Mouse (Mus musculus) spleen, adult 12 weeks (tissue): ENCODE measurements around the gene Gab3.

ENCODE experiments used
- DNase-seq: peaks from one replicate; pipeline ENCODE4 v3.0.0; 2022; ENCODE audit warnings: low spot score

Gab3 gene

DNA sequence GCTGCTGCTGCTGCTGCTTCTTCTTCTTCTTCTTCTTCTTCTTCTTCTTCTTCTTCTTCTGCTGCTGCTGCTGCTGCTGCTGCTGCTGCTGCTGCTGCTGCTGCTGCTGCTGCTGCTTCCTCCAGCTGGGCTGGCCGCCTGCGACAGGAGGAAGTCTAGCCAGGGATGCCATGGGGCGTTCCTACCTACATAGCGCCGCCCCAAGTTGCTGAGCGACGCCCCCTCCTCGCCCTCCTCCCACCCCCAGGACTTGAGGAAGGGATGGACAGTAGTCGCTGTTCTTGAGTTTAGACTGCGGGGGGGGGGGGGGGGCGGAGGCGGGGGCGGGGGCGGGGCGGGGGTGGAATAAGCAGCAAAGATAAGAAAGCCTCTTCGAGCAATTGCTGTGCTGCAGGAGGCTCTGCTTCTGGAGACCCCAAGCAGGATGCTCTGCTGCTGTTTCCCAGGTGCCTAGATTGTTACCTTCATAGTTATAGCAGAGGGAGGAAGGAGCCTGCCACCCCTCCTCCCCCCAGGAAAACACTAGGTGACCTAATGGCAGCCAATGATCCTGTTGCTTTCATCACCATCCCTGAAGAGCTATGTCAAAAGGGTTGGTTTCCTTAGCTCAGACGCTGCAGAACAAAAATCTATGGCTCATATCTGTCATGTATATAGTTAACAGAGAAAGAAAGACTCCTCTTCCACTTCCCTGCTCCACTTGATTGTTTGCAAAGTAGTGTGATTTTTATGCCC lies at the start of gene Gab3:
Gene Gab3, minus strand, starts transcription at position 685 of the 735 bp plus-strand sequence.
- peak; percentile 38 for DNase-seq

DNA sequence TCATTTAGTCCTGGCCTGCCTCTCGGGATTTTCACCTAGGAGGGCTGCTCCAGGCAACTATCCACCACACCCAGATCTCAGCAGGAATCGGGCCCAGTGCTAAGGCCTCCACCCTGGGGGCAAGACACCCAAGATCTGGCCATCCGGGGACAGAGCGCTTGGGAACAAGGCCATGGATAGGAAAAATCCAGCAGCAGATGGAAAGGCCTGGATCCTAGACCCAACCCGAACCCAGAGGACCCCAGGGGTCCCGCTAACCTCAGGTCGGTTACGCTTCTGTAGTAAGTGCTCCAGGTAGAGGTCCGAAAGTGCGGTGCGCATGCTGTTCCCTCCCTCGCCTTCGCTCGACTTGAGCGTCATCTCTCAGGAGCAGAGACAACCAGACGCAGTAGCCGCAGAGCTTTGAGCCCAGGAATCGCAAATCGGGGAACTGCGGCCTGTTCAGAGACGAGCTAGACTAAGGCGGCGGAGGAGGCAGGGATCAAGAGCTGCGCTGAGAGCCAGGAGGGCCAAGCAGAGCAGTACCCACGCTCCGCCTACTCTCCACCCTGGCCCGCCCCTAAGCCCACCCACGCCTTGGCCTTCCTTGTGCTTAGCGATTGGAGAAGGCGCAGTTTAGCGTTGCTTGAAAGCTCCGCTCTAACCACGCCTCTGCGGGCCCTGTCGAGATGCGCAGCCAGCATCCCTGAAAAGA lies 45.4 kb upstream of the Gab3 start, which contains the start of gene Mpp1:
Gene Mpp1, minus strand, starts transcription at position 550 of the 694 bp plus-strand sequence.
- DNase-seq, result peak; percentile 74

DNA sequence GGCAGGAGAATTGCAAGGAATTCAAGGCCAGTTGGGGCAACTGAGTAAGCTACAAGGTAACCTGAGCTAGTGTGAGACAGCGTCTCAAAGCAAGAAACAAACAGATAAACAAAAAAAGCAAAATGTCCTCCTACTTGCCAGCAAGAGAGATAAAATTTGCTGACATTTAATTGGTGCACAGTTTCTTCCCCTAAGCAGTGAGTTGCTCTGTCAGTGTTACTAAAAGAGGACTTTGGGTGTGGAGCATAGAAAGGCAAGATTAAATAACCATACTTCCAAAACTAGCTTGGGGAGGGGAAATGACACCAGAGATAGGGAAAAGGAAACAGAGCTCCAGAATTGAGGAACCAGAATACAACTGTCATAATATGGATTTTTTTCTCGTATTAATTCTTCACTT lies 44.2 kb upstream of the Gab3 start:
- DNase-seq, result no peak

DNA sequence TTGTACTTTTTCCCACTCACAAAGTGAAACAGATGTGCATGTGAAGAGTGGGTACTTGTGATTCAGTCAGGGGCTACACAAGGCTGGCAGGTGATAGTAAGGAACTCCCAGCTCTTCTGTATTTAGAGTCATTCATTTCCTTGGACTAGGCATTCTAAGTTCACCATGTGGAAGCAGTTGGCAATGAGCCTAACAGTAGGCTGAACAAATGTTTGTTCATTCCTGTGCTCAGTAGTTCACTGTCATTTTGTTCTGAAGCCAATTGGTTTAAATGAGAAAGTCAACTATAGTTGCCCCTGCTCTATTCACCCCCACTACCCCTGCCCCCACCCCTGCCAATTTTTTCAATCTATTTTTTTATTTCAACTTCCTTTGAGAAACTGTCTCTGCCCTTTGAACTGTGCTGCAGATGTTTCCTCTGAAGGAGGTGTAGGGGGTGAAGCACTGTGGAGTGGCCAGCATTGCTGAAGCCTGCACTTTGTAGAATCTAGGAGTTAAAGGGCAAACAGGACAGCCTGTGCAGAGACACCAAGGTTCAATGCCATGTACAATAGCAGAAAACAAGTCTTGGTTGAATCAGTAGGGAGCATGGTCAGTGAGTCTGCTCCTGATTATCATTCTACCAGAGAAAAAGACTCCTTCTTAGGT lies 43.2 kb upstream of the Gab3 start:
- no peak for DNase-seq

DNA sequence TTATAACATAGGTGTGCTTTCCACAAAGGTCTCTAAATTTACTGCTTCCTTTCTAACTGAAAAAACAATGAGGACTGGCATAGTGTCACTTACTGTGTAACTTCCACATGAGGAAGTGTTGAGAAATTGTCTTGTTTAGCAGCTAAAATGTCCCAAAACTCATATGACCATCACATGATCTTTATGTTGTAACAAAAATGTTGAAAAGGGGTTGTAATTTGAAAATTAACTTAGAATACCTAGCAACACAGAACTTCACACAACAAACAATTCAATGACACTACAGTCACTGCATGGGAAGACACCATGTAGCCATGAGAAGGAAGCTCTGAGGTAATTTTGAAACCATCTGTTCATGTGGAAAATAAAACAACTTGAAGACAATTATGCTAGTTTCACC lies 41.6 kb upstream of the Gab3 start:
- DNase-seq, result no peak

DNA sequence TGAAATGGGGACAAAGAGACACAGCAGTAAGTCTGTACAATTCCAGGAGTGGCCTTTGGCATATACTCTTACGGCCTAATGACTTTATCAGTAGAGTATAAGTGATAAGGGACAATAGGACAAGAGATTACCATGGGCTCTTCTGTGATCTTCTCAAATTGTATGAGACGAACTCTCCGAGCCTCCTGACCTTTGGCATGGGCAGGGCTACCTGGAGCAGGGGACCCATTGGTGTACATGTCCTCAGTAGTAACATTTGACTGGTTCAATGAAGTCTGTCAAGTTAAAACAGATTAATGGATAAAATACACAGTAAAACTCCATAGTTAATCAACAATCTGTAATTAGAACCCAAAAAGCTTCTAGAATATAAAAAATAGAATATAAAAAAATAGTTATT lies 40.3 kb upstream of the Gab3 start:
- DNase-seq, result no peak

DNA sequence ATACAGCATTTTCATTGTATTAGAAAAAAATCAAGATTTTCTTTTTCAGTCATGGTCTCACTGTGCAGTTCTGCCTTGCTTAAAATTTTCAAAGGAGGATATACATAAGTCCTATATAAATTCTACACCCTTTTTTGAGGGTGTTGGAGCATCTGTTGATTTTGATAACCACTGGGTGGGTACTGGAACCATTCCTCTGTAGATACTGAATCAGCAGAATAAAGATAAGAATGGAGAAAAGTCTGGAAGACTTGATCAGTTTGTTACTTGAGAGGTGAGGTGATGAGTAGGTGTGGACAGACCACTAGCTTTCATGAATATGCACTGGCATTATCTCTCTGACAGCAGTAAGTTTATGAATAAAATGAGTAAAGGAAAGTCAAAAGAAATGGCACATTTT lies 30.3 kb upstream of the Gab3 start:
- no peak for DNase-seq

DNA sequence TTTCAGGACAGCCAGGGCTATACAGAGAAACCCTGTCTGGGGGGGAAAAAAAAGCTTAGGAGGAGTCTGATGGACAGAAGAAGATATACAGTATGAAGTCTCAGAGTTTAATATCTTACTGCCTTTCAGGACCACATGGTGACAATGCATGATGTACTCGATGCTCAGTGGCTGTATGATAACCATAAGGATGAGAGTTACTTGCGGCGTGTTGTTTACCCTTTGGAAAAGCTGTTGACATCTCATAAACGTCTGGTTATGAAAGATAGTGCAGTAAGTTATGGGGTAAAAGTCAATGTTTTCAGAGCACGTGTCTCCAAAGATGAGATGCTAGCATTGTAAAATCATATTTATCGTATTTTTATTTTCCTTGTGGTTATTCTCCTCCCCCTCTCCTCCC lies 17.0 kb upstream of the Gab3 start:
- no peak for DNase-seq

DNA sequence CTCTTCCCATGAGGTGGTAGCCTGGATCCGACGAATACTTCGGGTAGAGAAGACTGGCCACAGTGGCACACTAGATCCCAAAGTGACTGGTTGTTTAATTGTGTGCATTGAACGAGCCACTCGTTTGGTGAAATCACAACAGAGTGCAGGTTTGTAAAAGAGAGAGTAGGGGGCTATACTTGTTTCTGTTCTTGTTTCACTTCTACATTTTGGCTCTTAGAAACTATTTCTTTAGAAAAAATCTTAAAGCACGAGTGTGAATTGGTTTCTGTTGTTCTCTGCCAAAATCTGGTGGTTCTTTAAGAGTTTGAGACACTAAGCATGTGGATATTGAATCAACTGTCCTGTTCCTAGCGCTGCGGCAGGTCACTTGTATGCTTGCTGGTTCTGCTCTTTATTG lies 13.5 kb upstream of the Gab3 start:
- no peak for DNase-seq

DNA sequence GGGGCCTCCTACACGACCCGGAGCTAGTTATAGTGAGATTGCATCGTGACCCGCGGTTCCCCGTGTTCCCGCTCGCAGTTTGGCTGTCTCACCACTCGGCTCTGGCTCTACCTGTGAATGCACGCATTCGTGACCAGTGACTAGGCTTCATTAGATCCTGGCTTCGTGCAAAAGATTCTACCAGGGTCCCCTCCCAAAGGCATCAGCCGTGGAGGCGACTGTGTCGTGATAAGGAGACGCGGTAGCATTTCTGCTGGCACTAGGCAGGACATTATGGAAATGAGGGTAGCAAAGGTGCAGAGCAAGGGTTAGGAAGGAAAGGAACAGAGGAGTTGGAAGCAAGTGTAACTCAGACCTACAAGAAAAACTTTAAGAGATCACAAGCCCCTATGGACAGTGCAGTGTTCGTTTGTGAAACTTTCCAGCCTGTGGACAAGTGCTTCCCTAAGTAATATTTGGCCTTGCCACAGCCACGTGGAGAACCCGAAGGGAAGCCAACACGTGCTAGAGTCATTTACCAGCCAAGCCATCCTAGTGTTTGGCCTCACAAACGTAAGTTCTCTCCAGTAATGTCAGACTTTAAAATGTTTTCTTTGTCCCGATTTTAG lies 11.0 kb upstream of the Gab3 start:
- DNase-seq, result no peak

DNA sequence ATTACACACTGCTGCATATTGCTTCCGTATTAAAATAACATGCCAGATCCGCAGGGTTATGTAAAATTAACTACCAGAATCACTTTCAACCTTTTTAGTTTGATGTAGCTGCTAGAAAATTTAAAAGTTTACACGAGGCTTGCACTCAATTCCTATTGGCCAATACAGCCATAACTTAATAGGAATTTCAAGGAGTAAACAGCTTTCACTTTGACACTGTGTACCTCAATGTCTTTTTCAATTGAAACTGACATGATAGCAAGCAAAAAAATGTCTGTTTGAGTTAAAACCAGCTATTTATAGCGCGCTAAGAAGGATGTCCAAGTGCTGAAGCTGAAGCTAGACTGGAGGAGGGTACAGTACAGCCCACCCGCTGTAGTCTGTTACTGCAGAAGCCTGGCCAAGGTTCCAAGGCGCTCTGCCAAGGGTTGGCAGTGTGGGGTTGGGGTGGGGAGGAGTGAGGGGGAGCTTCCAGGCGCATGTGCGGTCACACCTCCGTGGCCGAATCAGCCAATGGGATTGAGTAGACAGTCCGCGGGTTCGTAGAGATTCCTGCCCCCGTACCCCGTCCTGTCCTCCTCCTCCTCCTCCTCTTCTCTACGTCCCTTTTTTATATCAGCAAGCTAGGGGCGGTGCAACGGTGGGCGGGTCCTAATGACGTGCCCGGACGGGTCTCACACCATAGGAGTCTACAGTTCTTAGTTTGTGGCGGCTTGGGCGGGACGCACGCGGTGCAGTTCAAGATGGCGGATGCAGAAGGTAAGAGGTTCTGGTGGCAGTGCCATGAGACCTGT lies 10.3 kb upstream of the Gab3 start, which contains the start of gene Dkc1:
Gene Dkc1, plus strand, starts transcription at position 486 of the 794 bp plus-strand sequence.
- peak; percentile 88 for DNase-seq

DNA sequence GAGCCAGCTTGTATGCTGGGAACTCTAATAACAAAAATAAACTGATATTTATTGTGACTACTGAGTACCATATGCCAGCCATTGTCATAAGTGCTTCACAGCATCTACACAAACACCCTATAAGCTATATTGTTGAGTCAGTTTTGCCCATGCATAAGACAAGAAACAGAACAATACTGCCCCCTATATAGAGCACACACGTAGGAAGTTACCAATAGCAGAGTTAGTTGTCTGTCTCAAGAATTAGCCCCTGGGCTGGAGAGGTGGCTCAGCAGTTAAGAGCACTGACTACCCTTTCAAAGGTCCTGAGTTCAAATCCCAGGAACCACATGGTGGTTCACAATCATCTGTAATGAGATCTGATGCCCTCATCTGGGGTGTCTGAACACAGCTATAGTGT lies 396 bp upstream of the Gab3 start:
- DNase-seq, result no peak

DNA sequence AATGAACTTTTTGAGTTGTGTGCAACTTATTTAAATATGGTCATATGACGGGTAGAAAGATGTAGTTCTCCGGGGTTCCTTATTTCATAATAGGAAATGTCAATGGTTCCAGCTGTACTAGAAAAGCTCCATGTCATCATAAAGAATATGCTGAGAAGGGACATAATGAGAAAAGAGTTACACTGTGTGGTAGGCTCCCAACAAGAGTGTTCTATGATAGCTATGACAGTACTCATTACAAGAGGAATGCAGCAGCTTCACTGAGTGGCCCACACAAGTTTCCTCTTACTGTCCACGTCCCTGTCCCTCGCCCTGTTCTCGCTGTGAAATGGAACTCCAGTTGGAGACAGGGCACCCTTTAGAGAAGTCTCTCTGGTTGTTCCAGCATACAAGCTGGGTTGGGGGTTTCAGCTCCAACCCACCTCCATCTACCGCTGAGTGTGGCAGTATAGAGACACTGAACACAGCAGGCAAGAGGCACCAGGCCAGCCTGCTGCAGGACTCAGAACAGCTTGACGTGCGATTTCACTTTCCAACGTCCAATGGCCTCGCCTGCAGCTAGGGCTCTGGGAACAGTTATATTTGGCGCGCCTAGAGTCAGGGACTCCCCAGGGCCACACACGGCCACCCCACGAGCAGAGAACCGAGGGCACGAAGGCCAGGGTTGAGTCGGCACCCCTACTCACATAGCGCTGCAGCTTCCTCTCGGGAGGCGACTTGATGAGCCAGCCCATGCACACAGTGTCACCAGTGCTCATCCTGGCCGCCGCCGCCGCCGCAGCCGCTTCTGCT lies 1.1 kb downstream of the Gab3 start:
- DNase-seq, result peak; percentile 20

DNA sequence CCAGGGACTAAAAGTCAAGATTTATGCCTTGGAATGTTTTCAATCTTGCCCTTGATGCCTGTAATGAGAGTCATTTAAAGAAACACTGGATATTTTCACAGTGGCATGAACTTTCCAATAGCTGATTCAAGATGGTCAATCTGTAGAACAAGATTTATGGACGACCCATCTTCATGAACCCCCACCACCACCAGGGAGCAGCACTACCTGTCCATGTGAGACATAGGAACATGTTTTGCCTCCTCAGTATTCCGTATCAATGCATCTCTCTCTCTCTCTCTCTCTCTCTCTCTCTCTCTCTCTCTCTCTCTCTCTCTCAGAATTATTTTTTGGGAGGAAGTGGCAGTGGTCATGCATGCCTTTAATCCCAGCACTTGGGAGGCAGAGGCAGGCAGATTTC lies 2.9 kb downstream of the Gab3 start:
- DNase-seq, result no peak

DNA sequence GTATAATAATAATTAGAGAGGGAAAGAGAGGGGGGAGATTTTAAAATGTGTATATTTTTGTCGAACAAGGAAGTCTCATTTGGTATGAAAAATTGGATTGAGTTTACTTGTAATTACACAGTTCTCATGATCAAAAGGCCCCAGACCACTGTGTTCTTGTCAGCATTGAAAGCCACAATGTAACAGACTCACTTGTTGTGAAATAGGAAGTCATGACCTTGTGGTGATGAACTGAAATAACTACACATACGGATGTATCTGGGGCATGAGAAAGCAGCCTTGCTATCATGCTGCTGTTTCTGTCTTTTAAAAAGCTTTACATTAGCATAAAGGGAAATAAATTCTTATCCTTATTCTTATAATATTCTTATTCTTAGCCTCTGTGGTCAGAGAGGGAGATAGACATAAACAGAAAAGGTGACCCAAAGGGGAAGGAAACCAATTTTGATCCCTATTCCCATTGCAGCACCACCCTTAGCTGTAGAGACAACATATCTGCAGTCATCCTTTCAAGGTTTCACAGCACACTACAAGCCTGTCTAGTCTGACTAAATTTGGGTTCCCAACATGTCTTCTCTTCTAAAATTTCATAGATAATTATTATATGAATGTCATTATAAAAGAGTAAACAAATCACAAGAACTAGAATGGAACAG lies 29.0 kb downstream of the Gab3 start:
- no peak for DNase-seq

DNA sequence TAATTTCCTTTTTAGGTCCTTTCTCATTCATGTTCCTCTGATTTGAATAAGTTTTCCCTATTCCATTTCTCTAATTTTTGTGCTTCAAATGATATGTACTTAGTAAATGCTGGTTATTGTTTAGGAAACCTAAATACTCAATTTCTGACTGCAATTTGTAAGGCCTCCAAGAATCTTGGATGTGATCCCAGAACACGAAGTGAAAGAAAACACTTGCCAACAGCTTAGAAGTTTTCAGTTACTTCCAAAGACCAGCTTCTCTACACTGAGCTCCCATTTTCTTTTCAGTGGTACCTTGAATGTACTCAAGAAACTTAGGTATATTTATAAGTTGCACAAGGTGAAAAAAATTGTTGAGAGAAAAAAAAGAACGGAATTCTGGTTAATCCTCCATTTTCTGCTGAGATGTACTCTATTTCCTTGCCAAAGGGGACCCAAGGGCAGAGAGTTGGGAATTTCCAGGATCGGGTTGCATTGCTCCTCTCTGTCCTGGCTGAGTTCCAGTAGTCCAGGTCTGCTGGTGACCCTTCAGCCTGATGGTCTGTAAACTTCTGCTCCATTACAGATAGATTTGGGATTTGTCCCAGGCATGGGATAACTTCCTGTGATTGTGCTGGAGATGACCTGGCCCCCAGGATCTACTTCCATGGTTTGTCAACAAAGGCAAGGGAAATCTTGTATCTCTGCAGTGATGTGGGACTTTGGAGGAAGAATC lies 38.2 kb downstream of the Gab3 start:
- no peak for DNase-seq

DNA sequence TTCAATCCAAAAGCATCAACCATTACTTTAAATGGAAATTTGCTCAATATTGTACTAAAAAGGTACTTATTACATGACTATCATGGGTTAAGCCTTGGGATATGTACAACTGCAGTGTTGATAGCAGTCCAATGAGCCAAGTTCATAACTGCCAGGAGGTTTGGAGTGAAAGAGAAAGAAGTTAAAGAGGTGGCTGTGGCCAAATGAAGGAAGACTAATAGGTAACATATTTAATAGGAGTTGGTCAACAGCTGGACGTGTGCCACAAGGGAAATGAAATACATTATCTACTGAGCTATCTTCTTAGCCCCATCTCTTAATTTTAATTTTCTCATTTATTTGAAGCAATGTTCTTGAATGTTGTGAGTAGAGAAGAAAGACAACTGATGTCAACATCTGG lies 39.3 kb downstream of the Gab3 start:
- DNase-seq, result no peak

DNA sequence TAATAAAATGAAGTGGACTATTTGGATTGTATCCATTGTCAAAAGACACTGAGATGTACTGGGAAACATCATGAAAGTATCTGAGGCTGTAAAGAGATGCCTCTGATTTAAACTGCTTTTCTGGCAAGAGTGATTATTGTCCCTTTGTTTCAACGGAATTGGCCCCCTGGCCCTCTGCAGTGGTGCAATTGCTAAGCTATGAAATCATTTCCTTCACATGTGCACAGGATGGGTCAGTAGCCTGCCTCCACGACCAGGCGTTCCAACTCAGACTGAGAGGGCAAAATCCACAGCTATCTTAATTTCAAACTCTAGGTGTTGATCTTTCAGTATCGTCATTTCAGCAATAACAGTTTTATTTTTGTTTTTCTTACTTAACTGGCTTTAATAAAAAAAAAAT lies 40.7 kb downstream of the Gab3 start:
- DNase-seq, result no peak

DNA sequence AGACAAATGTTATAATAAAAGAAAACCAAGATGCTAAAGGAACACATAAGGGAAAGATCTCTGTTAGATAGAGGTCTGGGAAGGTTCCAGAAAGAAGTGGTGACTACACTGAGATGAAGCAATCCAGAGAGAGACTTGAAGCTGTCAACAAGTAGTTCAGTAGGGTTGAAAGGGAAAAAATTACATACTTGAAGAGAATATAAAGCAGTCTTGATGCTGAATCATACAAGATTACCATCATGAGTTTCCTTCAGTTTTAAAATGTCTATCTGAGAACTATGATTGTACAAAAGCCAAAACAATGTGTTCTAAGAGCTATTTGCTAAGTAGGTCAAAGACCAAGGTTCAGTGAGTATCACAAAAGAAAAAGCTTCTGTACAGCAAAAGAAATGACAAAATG lies 48.6 kb downstream of the Gab3 start:
- no peak for DNase-seq

DNA sequence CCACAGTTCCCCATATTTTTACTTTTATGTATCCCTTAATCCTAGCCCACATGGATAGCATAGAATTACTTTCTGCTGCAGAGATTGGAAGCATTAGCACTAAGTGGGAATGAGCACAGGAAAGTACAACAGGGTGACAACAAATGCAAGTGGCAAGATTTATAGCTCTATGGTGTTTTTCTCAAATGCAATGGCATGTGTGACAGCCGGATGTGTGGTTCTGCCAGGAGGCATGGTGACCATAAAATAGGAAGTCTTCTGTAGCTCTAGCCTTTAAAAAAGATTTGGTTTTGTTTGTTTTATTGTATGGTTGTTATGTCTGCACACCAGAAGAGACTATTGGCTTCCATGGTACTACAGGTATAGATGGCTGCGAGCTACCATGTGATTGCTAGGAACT lies 50.1 kb downstream of the Gab3 start:
- no peak for DNase-seq
